Mouse (Mus musculus): ENCODE measurements around the gene Usp5. TPM values are rescaled to one million over a fixed set of nuclear protein-coding genes. Genes with fewer than 3 reads are reported as not detected.

The Usp5 gene
- polyA plus RNA-seq, 2 experiments = 105 to 115 TPM

DNA sequence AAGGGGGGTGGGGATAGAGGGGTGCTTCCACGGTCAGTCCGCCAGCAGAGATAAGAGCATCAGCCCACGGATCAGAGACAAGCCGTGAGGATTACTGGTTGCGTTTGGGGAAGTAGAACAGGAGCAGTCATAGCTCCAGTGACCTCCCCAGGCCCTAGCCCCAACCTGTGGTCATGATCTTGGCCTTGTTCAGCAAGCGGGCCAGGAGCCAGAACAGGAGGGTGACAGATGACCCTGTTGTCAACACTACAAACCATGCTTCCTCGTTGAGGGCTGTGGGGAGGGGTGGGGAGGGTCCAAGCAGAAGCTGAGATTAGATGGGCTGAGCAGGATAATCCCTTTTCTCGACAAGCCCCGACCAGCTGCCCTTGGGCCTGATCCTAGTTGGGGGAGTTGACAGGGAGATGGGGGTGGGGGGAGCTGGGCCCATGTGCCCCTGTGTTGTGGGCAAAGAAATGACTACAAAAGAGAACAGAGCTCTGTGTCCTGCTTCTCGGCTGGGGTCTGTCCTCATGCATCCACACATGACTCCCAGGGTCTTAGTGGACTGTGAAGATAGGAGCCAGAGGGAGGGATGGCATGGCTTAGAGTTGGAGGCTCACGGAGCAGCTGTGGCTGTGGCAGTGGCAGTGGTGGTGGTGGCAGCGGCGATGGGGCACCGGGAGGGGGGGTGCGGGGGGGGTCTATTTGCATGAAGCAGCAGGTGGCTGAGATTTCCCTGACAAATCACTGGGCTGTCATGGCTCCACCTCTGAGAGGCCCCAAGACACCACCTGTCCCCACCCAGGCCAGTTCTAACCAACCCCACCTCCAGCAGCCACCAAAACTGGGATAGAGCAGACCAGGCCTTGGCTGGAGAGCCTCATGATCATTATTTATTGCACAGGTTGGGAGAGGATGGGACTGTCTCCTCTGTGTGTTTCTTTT is 11.2 kb upstream of the Usp5 start, which contains the start of gene Gnb3:
Gnb3 (minus strand) TSS at position 35 of the 927 bp plus-strand sequence.
- Histone ChIP-seq H3K27ac (replicated peaks; ENCODE audit: low read depth, low read length) (no peak within 1 kb of the TSS), H3K4me3 (replicated peaks; ENCODE audit: low read length) (no peak within 1 kb of the TSS), H3K4me2 (replicated peaks; ENCODE audit: low read depth, low read length, severe bottlenecking) (no peak within 1 kb of the TSS), H3K4me1 (ENCODE audit: control insufficient read depth, insufficient read depth, low read length) (peaks cover 7% of the 10 kb centered on the region; the same call in 1 of the 2 replicates), H3K36me3 (ENCODE audit: control insufficient read depth, insufficient read depth, low read length) (peaks cover 37% of the 10 kb centered on the region), H3K27me3 (ENCODE audit: control insufficient read depth, insufficient read depth, low read length) (no peaks in the 10 kb centered on the region), H3K9me3 (ENCODE audit: control insufficient read depth, low read length) (no peaks in the 10 kb centered on the region), H3K9ac (ENCODE audit: low read depth, low read length, severe bottlenecking) (peak within 1 kb of the TSS; percentile 21)
- 35% methylated on average over 14 of the region's 15 CpGs for WGBS
- DNase-seq (ENCODE audit: low spot score) = no peak
- ATAC-seq (ENCODE audit: low FRiP score, low read depth) = peak; percentile 16; the same call in 1 of the 2 replicates
- TF ChIP-seq POLR2A (IDR thresholded peaks at IDR 0.05; ENCODE audit: borderline replicate concordance, extremely low read depth, insufficient read depth, insufficient read length) = no peak

- H3K9ac ChIP-seq (ENCODE audit: low read depth, low read length, severe bottlenecking) = peak overlapping the region; percentile 21; the same call in 1 of the 2 replicates
- no peak overlapping the region for H3K4me2 ChIP-seq (replicated peaks; ENCODE audit: low read depth, low read length, severe bottlenecking)
- ATAC-seq (ENCODE audit: low FRiP score, low read depth) (peak; percentile 5; the same call in 1 of the 2 replicates), DNase-seq (ENCODE audit: low spot score) (no peak)
- 8% methylated on average over 8 of the region's 8 CpGs for WGBS
- H3K4me1 ChIP-seq (ENCODE audit: control insufficient read depth, insufficient read depth, low read length) = peaks cover 7% of the 10 kb centered on the region; the same call in 1 of the 2 replicates
- H3K27ac ChIP-seq (replicated peaks; ENCODE audit: low read depth, low read length) = no peak overlapping the region
- no peaks in the 10 kb centered on the region for H3K9me3 ChIP-seq (ENCODE audit: control insufficient read depth, low read length)
- H3K27me3 ChIP-seq (ENCODE audit: control insufficient read depth, insufficient read depth, low read length) = no peaks in the 10 kb centered on the region
- H3K4me3 ChIP-seq (replicated peaks; ENCODE audit: low read length) = no peak overlapping the region
- H3K36me3 ChIP-seq (ENCODE audit: control insufficient read depth, insufficient read depth, low read length) = peaks cover 30% of the 10 kb centered on the region
- TF ChIP-seq POLR2A (IDR thresholded peaks at IDR 0.05; ENCODE audit: borderline replicate concordance, extremely low read depth, insufficient read depth, insufficient read length) = no peak
Measured at GRCm38 (mm10) chr6:124839805-124840204, 10.5 kb upstream of the Usp5 start.

DNA sequence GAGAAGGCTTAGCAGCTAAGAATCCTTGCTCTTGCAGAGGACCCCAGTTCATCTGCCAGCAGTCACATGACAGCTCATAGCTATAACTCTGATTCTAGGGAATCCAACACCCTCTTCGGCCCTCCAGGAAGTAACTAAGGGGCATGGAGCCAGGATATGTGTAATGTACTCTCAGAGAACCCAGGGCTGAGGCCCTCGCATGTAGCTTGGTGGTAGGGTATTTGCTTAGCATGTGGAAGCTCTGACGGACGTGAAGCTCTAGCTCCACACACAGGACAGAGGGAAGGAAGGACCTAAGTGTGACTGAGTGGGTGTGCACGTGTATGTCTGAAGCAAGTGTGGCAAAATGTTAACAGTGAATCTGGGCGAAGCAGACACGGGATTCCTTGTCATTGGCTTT is 7.1 kb upstream of the Usp5 start:
- DNase-seq (ENCODE audit: low spot score) = no peak
- Histone ChIP-seq H3K27ac (replicated peaks; ENCODE audit: low read depth, low read length) (no peak overlapping the region), H3K4me3 (replicated peaks; ENCODE audit: low read length) (no peak overlapping the region), H3K9me3 (ENCODE audit: control insufficient read depth, low read length) (no peaks in the 10 kb centered on the region), H3K4me1 (ENCODE audit: control insufficient read depth, insufficient read depth, low read length) (peaks cover 7% of the 10 kb centered on the region; the same call in 1 of the 2 replicates), H3K36me3 (ENCODE audit: control insufficient read depth, insufficient read depth, low read length) (peaks cover 34% of the 10 kb centered on the region), H3K27me3 (ENCODE audit: control insufficient read depth, insufficient read depth, low read length) (no peaks in the 10 kb centered on the region), H3K9ac (ENCODE audit: low read depth, low read length, severe bottlenecking) (no peak overlapping the region; the same call in 1 of the 2 replicates), H3K4me2 (replicated peaks; ENCODE audit: low read depth, low read length, severe bottlenecking) (no peak overlapping the region)
- TF ChIP-seq POLR2A (IDR thresholded peaks at IDR 0.05; ENCODE audit: borderline replicate concordance, extremely low read depth, insufficient read depth, insufficient read length) = no peak
- WGBS = 71% methylated on average over 7 of the region's 7 CpGs
- ATAC-seq (ENCODE audit: low FRiP score, low read depth) = no peak

DNA sequence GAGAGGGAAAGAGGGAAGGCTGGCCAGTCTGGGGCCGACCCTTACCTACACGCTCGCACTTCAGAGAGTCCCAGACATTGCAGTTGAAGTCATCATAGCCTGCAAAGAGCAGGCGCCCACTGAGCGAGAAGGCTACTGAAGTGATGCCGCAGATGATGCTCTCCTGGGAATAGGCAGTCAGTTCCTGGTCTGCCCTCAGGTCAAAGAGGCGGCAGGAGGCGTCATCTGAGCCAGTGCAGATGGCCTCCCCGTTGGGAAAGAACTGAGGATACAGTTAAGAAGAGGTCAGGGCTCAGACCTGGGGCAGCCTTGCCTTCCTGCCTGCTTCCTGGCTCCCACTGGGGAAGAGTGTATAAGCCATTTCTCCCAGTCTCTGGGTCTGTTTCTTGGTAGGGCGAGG is 6.2 kb upstream of the Usp5 start:
- 32% methylated on average over 10 of the region's 10 CpGs for WGBS
- Histone ChIP-seq H3K4me2 (replicated peaks; ENCODE audit: low read depth, low read length, severe bottlenecking) (no peak overlapping the region), H3K9ac (ENCODE audit: low read depth, low read length, severe bottlenecking) (no peak overlapping the region)

DNA sequence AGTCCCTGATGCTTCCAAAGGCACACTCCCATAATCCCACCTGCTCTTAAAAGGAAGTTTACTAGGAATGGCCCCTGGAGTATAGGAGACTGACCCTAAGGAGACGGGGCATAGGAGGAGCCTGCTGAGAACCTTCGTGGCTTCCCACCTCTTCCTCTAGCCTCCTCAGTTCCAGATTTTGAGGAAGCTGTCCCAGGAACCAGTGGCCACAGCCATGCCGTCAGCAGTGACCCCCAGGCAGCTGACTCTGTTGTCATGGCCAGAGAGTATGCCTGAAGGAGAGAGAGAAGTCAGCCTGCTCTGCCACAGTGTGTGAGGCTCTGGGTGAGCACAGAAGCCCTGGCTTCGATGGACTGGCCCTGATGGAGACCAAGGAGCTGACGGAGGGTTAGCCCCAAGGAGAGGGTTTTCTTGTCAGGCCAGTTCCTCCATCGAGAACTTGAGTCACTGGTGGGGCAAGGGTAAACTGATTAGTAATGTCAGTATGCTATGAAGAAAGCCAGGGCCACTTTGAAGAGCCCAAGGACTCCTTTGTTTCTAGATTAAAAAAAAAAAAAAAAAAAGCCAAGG is 5.3 kb upstream of the Usp5 start:
- Histone ChIP-seq H3K9me3 (ENCODE audit: control insufficient read depth, low read length) (no peaks in the 10 kb centered on the region), H3K4me2 (replicated peaks; ENCODE audit: low read depth, low read length, severe bottlenecking) (no peak overlapping the region), H3K4me1 (ENCODE audit: control insufficient read depth, insufficient read depth, low read length) (peaks cover 6% of the 10 kb centered on the region; the same call in 1 of the 2 replicates), H3K27ac (replicated peaks; ENCODE audit: low read depth, low read length) (no peak overlapping the region), H3K9ac (ENCODE audit: low read depth, low read length, severe bottlenecking) (no peak overlapping the region), H3K36me3 (ENCODE audit: control insufficient read depth, insufficient read depth, low read length) (peaks cover 31% of the 10 kb centered on the region), H3K27me3 (ENCODE audit: control insufficient read depth, insufficient read depth, low read length) (no peaks in the 10 kb centered on the region), H3K4me3 (replicated peaks; ENCODE audit: low read length) (no peak overlapping the region)
- 84% methylated on average over 6 of the region's 6 CpGs for WGBS
- ATAC-seq (ENCODE audit: low FRiP score, low read depth) (no peak), DNase-seq (ENCODE audit: low spot score) (no peak)
- TF ChIP-seq POLR2A (IDR thresholded peaks at IDR 0.05; ENCODE audit: borderline replicate concordance, extremely low read depth, insufficient read depth, insufficient read length) = no peak

More for the DNA sequence above, 6.2 kb upstream of the Usp5 start:
- H3K27ac ChIP-seq (replicated peaks; ENCODE audit: low read depth, low read length) = no peak overlapping the region
- no peaks in the 10 kb centered on the region for H3K9me3 ChIP-seq (ENCODE audit: control insufficient read depth, low read length)
- ATAC-seq (ENCODE audit: low FRiP score, low read depth) (no peak), DNase-seq (ENCODE audit: low spot score) (no peak)
- peaks cover 31% of the 10 kb centered on the region for H3K36me3 ChIP-seq (ENCODE audit: control insufficient read depth, insufficient read depth, low read length)
- no peaks in the 10 kb centered on the region for H3K27me3 ChIP-seq (ENCODE audit: control insufficient read depth, insufficient read depth, low read length)
- peaks cover 10% of the 10 kb centered on the region for H3K4me1 ChIP-seq (ENCODE audit: control insufficient read depth, insufficient read depth, low read length)
- H3K4me3 ChIP-seq (replicated peaks; ENCODE audit: low read length) = no peak overlapping the region
- TF ChIP-seq POLR2A (IDR thresholded peaks at IDR 0.05; ENCODE audit: borderline replicate concordance, extremely low read depth, insufficient read depth, insufficient read length) = no peak
